Mouse (Mus musculus): ENCODE measurements around the gene Zfp62.

- TF ChIP-seq CTCF (IDR thresholded peaks at IDR 0.05; ENCODE audit: low read depth, low read length) (no peak), POLR2A (IDR thresholded peaks at IDR 0.05; ENCODE audit: insufficient read depth, low read length) (no peak), EP300 (IDR thresholded peaks at IDR 0.05; ENCODE audit: insufficient read depth, low read depth, low read length) (no peak)
These were observed 41.5 kb downstream of the Zfp62 start for GRCm38 (mm10) chr11:49244595-49244930.
